8 mouse cellular contexts compared by ENCODE assay signal in genomic region chr19:46962841-46963240, GRCm38 (mm10). TPM values are rescaled to one million over a fixed set of nuclear protein-coding genes. Genes with fewer than 3 reads are reported as not detected.
DNase-seq lines count a peak whose midpoint lies in the region; ATAC-seq lines count a peak whose summit lies in the region.

No protein-coding gene starts in this region.

- no peak for ATAC-seq in heart, embryonic 11.5 days (replicated peaks; ENCODE audit: insufficient number of reproducible peaks, low FRiP score, low TSS enrichment)
- ATAC-seq in hindbrain, embryonic 13.5 days (ENCODE audit: low FRiP score) = no peak
- ATAC-seq in midbrain, embryonic 11.5 days (ENCODE audit: low FRiP score) = no peak

- peak overlapping the region; percentile 83 for H3K4me3 ChIP-seq in heart, embryonic 11.5 days (ENCODE audit: low read depth, low read length)
- H3K4me3 ChIP-seq in hindbrain, embryonic 13.5 days = peak overlapping the region; percentile 75
- H3K4me3 ChIP-seq in midbrain, embryonic 11.5 days (ENCODE audit: low read depth, low read length) = peak overlapping the region; percentile 69

- H3K9me3 ChIP-seq in heart, embryonic 11.5 days (replicated peaks; ENCODE audit: control insufficient read depth, low read length) = no peaks in the 10 kb centered on the region
- H3K9me3 ChIP-seq in hindbrain, embryonic 13.5 days = no peaks in the 10 kb centered on the region
- no peaks in the 10 kb centered on the region for H3K9me3 ChIP-seq in midbrain, embryonic 11.5 days (ENCODE audit: control insufficient read depth, low read length)

- WGBS in heart, embryonic 11.5 days (ENCODE audit: insufficient replicate concordance) = 18% methylated on average over 7 of the region's 7 CpGs
- 28% methylated on average over 7 of the region's 7 CpGs for WGBS in hindbrain, embryonic 13.5 days
- WGBS in midbrain, embryonic 11.5 days = 38% methylated on average over 7 of the region's 7 CpGs

- H3K4me2 ChIP-seq in heart, embryonic 11.5 days = peak overlapping the region; percentile 81
- H3K4me2 ChIP-seq in hindbrain, embryonic 13.5 days = peak overlapping the region; percentile 76
- peak overlapping the region; percentile 49 for H3K4me2 ChIP-seq in midbrain, embryonic 11.5 days

- intact Hi-C loops in heart, postnatal 10 days (cut with DNase I) = loop anchor here (2.0 to 5.0 kb wide), 2 partner anchors 28 to 36 kb away; no protein-coding TSS in a partner anchor

- H3K27me3 ChIP-seq in heart, embryonic 11.5 days (ENCODE audit: control insufficient read depth, insufficient read depth, low read length) = no peaks in the 10 kb centered on the region
- H3K27me3 ChIP-seq in hindbrain, embryonic 13.5 days = no peaks in the 10 kb centered on the region
- H3K27me3 ChIP-seq in midbrain, embryonic 11.5 days (ENCODE audit: control insufficient read depth, insufficient read depth, low read length) = no peaks in the 10 kb centered on the region

- H3K4me1 ChIP-seq in heart, embryonic 11.5 days (ENCODE audit: control insufficient read depth, insufficient read depth, low read length) = peaks cover 20% of the 10 kb centered on the region
- peaks cover 31% of the 10 kb centered on the region for H3K4me1 ChIP-seq in hindbrain, embryonic 13.5 days (replicated peaks)
- peaks cover 12% of the 10 kb centered on the region; the same call in 1 of the 2 replicates for H3K4me1 ChIP-seq in midbrain, embryonic 11.5 days (ENCODE audit: control insufficient read depth, insufficient read depth, low read length)

- H3K36me3 ChIP-seq in heart, embryonic 11.5 days (ENCODE audit: control insufficient read depth, insufficient read depth, low read length) = no peaks in the 10 kb centered on the region
- H3K36me3 ChIP-seq in hindbrain, embryonic 13.5 days = no peaks in the 10 kb centered on the region
- no peaks in the 10 kb centered on the region for H3K36me3 ChIP-seq in midbrain, embryonic 11.5 days (ENCODE audit: control insufficient read depth, insufficient read depth, low read length)

- peak overlapping the region; percentile 93 for H3K9ac ChIP-seq in heart, embryonic 11.5 days (ENCODE audit: low read depth, low read length)
- H3K9ac ChIP-seq in hindbrain, embryonic 13.5 days = peak overlapping the region; percentile 93; the same call in 1 of the 2 replicates
- no peak overlapping the region for H3K9ac ChIP-seq in midbrain, embryonic 11.5 days (ENCODE audit: low read length)

- no peak for DNase-seq in heart, postnatal 10 days
- peak; percentile 37 for DNase-seq in R1 (ENCODE audit: low read depth, low spot score)
- DNase-seq in midbrain, embryonic 11.5 days (ENCODE audit: low spot score, missing footprints) = no peak
- no peak for DNase-seq in layer of hippocampus, postnatal 36 days
- no peak for DNase-seq in adrenal gland, postnatal 14 days
- DNase-seq in lung, postnatal 36 days = no peak

- H3K27ac ChIP-seq in heart, embryonic 11.5 days (ENCODE audit: low read depth, low read length) = no peak overlapping the region
- peak overlapping the region; percentile 99 for H3K27ac ChIP-seq in hindbrain, embryonic 13.5 days
- H3K27ac ChIP-seq in midbrain, embryonic 11.5 days (ENCODE audit: low read depth, low read length) = no peak overlapping the region

RNA-seq across cellular contexts. Expression of gene Ina, which starts 51.7 kb away (rescaled TPM):
- 0.43 and 0.73 TPM in 2 replicates for polyA plus RNA-seq in heart, embryonic 11.5 days (2014; fragmentation: Nextera tagmentation; extraction: Ambion mirVana)
- total RNA-seq in heart, postnatal 10 days (2021) = not detected
- polyA plus RNA-seq in hindbrain, embryonic 13.5 days (2015; fragmentation: Nextera tagmentation; extraction: Ambion mirVana) = 684 and 706 TPM in 2 replicates
- 179 and 186 TPM in 2 replicates for polyA plus RNA-seq in midbrain, embryonic 11.5 days (2014; fragmentation: Nextera tagmentation; extraction: Ambion mirVana)
- 100 to 1,000 TPM; 183 to 189 TPM for total RNA-seq in layer of hippocampus, postnatal 36 days (2021)
- 7.5 and 9.6 TPM in 2 replicates for total RNA-seq in adrenal gland, postnatal 14 days (2021)

RNA-seq across cellular contexts. Expression of gene Nt5c2, which starts 52.1 kb away (rescaled TPM):
- polyA plus RNA-seq in heart, embryonic 11.5 days (2014; fragmentation: Nextera tagmentation; extraction: Ambion mirVana) = 80.7 and 82.3 TPM in 2 replicates
- 100 to 1,000 TPM; 107 to 127 TPM for total RNA-seq in heart, postnatal 10 days (2021)
- 93.2 and 98.1 TPM in 2 replicates for polyA plus RNA-seq in hindbrain, embryonic 13.5 days (2015; fragmentation: Nextera tagmentation; extraction: Ambion mirVana)
- polyA plus RNA-seq in midbrain, embryonic 11.5 days (2014; fragmentation: Nextera tagmentation; extraction: Ambion mirVana) = 73.5 and 79.6 TPM in 2 replicates
- 10 to 100 TPM; 69.8 to 84.2 TPM for total RNA-seq in layer of hippocampus, postnatal 36 days (2021)
- 79.8 and 82.3 TPM in 2 replicates for total RNA-seq in adrenal gland, postnatal 14 days (2021)

Comparison
In these comparisons a context has a peak if more than half of its experiments do, and no peak if none do; other contexts are left out.
1. RNA of gene Ina, which starts 51.7 kb away (total RNA-seq): 183 to 189 TPM in layer of hippocampus, postnatal 36 days; 7.5 to 9.6 TPM in adrenal gland, postnatal 14 days and not detected in heart, postnatal 10 days; every median in the first group is over 10 times any median in the second.
2. Peak in every context shown above with its lines, with median percentiles within 50 percentile points of each other: H3K4me2 ChIP-seq and H3K4me3 ChIP-seq.